Mouse (Mus musculus): ENCODE results near the gene Sf3a2. TPM values are rescaled to one million over a fixed set of nuclear protein-coding genes. Genes with fewer than 3 reads are reported as not detected.

Gene Sf3a2
- polyA plus RNA-seq, 1 experiment: 94.6 TPM

- DNase-seq: peak; percentile 72
- H3K4me1 ChIP-seq (replicated peaks; ENCODE audit: control insufficient read depth, insufficient read depth, low read length): peaks cover 37% of the 10 kb centered on the region
- TF ChIP-seq POLR2A (IDR thresholded peaks at IDR 0.05; ENCODE audit: control insufficient read depth, extremely low read depth, insufficient read depth, low read length, poor library complexity) (no peak), CTCF (IDR thresholded peaks at IDR 0.05; ENCODE audit: borderline replicate concordance, control insufficient read depth, extremely low read depth, insufficient read depth, low read length, poor library complexity) (no peak)
These were observed 5.6 kb upstream of the Sf3a2 start for GRCm38 (mm10) chr10:80792175-80793032.

GRCm38 (mm10) chr10:80793033-80793784, 4.8 kb upstream of the Sf3a2 start:
- H3K27ac ChIP-seq (ENCODE audit: control insufficient read depth, insufficient read depth, low read length): peak overlapping the region; percentile 65
- H3K4me3 ChIP-seq (ENCODE audit: control insufficient read depth, insufficient read depth, low read length): no peak overlapping the region
- H3K27me3 ChIP-seq (ENCODE audit: control insufficient read depth, insufficient read depth, low read length): no peaks in the 10 kb centered on the region
- TF ChIP-seq POLR2A (IDR thresholded peaks at IDR 0.05; ENCODE audit: control insufficient read depth, extremely low read depth, insufficient read depth, low read length, poor library complexity) (no peak), CTCF (IDR thresholded peaks at IDR 0.05; ENCODE audit: borderline replicate concordance, control insufficient read depth, extremely low read depth, insufficient read depth, low read length, poor library complexity) (no peak)
- 87% methylated on average over 13 of the region's 13 CpGs for WGBS
- no peak for DNase-seq
- peaks cover 22% of the 10 kb centered on the region for H3K36me3 ChIP-seq (ENCODE audit: control insufficient read depth, insufficient read depth, low read length)
- peaks cover 37% of the 10 kb centered on the region for H3K4me1 ChIP-seq (replicated peaks; ENCODE audit: control insufficient read depth, insufficient read depth, low read length)

More at GRCm38 (mm10) chr10:80792175-80793032, 5.6 kb upstream of the Sf3a2 start:
- Histone ChIP-seq H3K4me3 (ENCODE audit: control insufficient read depth, insufficient read depth, low read length) (peak overlapping the region; percentile 25), H3K27ac (ENCODE audit: control insufficient read depth, insufficient read depth, low read length) (peak overlapping the region; percentile 65), H3K27me3 (ENCODE audit: control insufficient read depth, insufficient read depth, low read length) (no peaks in the 10 kb centered on the region), H3K36me3 (ENCODE audit: control insufficient read depth, insufficient read depth, low read length) (peaks cover 27% of the 10 kb centered on the region)
- 7% methylated on average over 41 of the region's 41 CpGs for WGBS

GRCm38 (mm10) chr10:80793803-80794202, 4.2 kb upstream of the Sf3a2 start:
- TF ChIP-seq CTCF (IDR thresholded peaks at IDR 0.05; ENCODE audit: borderline replicate concordance, control insufficient read depth, extremely low read depth, insufficient read depth, low read length, poor library complexity): no peak
- TF ChIP-seq POLR2A (IDR thresholded peaks at IDR 0.05; ENCODE audit: control insufficient read depth, extremely low read depth, insufficient read depth, low read length, poor library complexity): no peak

GRCm38 (mm10) chr10:80794750-80795149, 3.2 kb upstream of the Sf3a2 start:
- TF ChIP-seq POLR2A (IDR thresholded peaks at IDR 0.05; ENCODE audit: control insufficient read depth, extremely low read depth, insufficient read depth, low read length, poor library complexity) (no peak), CTCF (IDR thresholded peaks at IDR 0.05; ENCODE audit: borderline replicate concordance, control insufficient read depth, extremely low read depth, insufficient read depth, low read length, poor library complexity) (no peak)
- no peak for DNase-seq
- 0 out of 2 replicates have a peak, but pooled peaks cover 8% of the 10 kb centered on the region for H3K36me3 ChIP-seq (ENCODE audit: control insufficient read depth, insufficient read depth, low read length)
- peaks cover 42% of the 10 kb centered on the region for H3K4me1 ChIP-seq (replicated peaks; ENCODE audit: control insufficient read depth, insufficient read depth, low read length)
- WGBS: 96% methylated on average over 8 of the region's 8 CpGs
- H3K27me3 ChIP-seq (ENCODE audit: control insufficient read depth, insufficient read depth, low read length): no peaks in the 10 kb centered on the region
- no peak overlapping the region for H3K27ac ChIP-seq (ENCODE audit: control insufficient read depth, insufficient read depth, low read length)
- H3K4me3 ChIP-seq (ENCODE audit: control insufficient read depth, insufficient read depth, low read length): no peak overlapping the region

More at GRCm38 (mm10) chr10:80793803-80794202, 4.2 kb upstream of the Sf3a2 start:
- no peaks in the 10 kb centered on the region for H3K27me3 ChIP-seq (ENCODE audit: control insufficient read depth, insufficient read depth, low read length)
- no peak overlapping the region for H3K4me3 ChIP-seq (ENCODE audit: control insufficient read depth, insufficient read depth, low read length)
- H3K36me3 ChIP-seq (ENCODE audit: control insufficient read depth, insufficient read depth, low read length): peaks cover 16% of the 10 kb centered on the region
- no peak for DNase-seq
- H3K4me1 ChIP-seq (replicated peaks; ENCODE audit: control insufficient read depth, insufficient read depth, low read length): peaks cover 37% of the 10 kb centered on the region
- H3K27ac ChIP-seq (ENCODE audit: control insufficient read depth, insufficient read depth, low read length): no peak overlapping the region
- 91% methylated on average over 4 of the region's 4 CpGs for WGBS

- no peak overlapping the region for H3K4me3 ChIP-seq (ENCODE audit: control insufficient read depth, insufficient read depth, low read length)
- 95% methylated on average over 9 of the region's 9 CpGs for WGBS
These were observed 1.6 kb upstream of the Sf3a2 start for GRCm38 (mm10) chr10:80796307-80796848.

More at GRCm38 (mm10) chr10:80796307-80796848, 1.6 kb upstream of the Sf3a2 start:
- Histone ChIP-seq H3K27me3 (ENCODE audit: control insufficient read depth, insufficient read depth, low read length) (no peaks in the 10 kb centered on the region), H3K4me1 (replicated peaks; ENCODE audit: control insufficient read depth, insufficient read depth, low read length) (peaks cover 43% of the 10 kb centered on the region), H3K27ac (ENCODE audit: control insufficient read depth, insufficient read depth, low read length) (no peak overlapping the region), H3K36me3 (ENCODE audit: control insufficient read depth, insufficient read depth, low read length) (peaks cover 7% of the 10 kb centered on the region; the same call in 1 of the 2 replicates)
- TF ChIP-seq POLR2A (IDR thresholded peaks at IDR 0.05; ENCODE audit: control insufficient read depth, extremely low read depth, insufficient read depth, low read length, poor library complexity) (no peak), CTCF (IDR thresholded peaks at IDR 0.05; ENCODE audit: borderline replicate concordance, control insufficient read depth, extremely low read depth, insufficient read depth, low read length, poor library complexity) (no peak)
- DNase-seq: no peak

All from thymus, adult 2 months (tissue).